7 mouse cellular contexts compared by ENCODE assay signal in genomic region chr8:123654763-123655162, GRCm38 (mm10). TPM values are rescaled to one million over a fixed set of nuclear protein-coding genes. Genes with fewer than 3 reads are reported as not detected.
DNase-seq lines count a peak whose midpoint lies in the region; ATAC-seq and TF ChIP-seq lines count a peak whose summit lies in the region.

No protein-coding gene starts in this region.

- no peak for TF ChIP-seq POLR2A in lung, adult 2 months (IDR thresholded peaks at IDR 0.05; ENCODE audit: borderline replicate concordance, extremely low read depth, low read depth, low read length)

- H3K27me3 ChIP-seq in lung, embryonic 16.5 days (ENCODE audit: control insufficient read depth, insufficient read depth, low read depth, low read length), result no peaks in the 10 kb centered on the region
- H3K27me3 ChIP-seq in hindbrain, embryonic 11.5 days (ENCODE audit: control insufficient read depth, insufficient read depth, low read length), result no peaks in the 10 kb centered on the region
- H3K27me3 ChIP-seq in midbrain, embryonic 10.5 days (ENCODE audit: low read depth, poor library complexity, severe bottlenecking), result peaks cover 15% of the 10 kb centered on the region; the same call in 1 of the 2 replicates

- peak overlapping the region; percentile 92 for H3K9ac ChIP-seq in lung, embryonic 16.5 days (ENCODE audit: low read length)
- H3K9ac ChIP-seq in hindbrain, embryonic 11.5 days (ENCODE audit: low read depth, low read length), result peak overlapping the region; percentile 16; the same call in 1 of the 2 replicates

- no peak for DNase-seq in lung, adult 2 months
- DNase-seq in hindbrain, embryonic 11.5 days (ENCODE audit: low spot score), result no peak
- no peak for DNase-seq in midbrain, embryonic 10.5 days (ENCODE audit: low spot score)
- DNase-seq in urinary bladder, postnatal 25 days (ENCODE audit: low spot score), result no peak
- DNase-seq in embryo, embryonic 11 days, result no peak
- DNase-seq in cerebellum, adult 9-10 months, result no peak

- peak overlapping the region; percentile 56 for H3K27ac ChIP-seq in lung, embryonic 16.5 days (ENCODE audit: low read length)
- H3K27ac ChIP-seq in hindbrain, embryonic 11.5 days (ENCODE audit: low read depth, low read length), result no peak overlapping the region
- H3K27ac ChIP-seq in midbrain, embryonic 10.5 days (replicated peaks), result peak overlapping the region; percentile 96

- ATAC-seq in lung, embryonic 16.5 days (ENCODE audit: low read depth), result no peak
- ATAC-seq in hindbrain, embryonic 11.5 days (ENCODE audit: low FRiP score), result no peak

- H3K4me2 ChIP-seq in lung, embryonic 16.5 days (ENCODE audit: low read depth, low read length), result peak overlapping the region; percentile 67
- H3K4me2 ChIP-seq in hindbrain, embryonic 11.5 days (replicated peaks; ENCODE audit: low read depth, low read length), result peak overlapping the region; percentile 75

- no peak for TF ChIP-seq CTCF in lung, adult 2 months (IDR thresholded peaks at IDR 0.05; ENCODE audit: insufficient read depth, low read length)

- H3K4me3 ChIP-seq in lung, embryonic 16.5 days (ENCODE audit: low read length), result peak overlapping the region; percentile 86
- H3K4me3 ChIP-seq in lung, adult 2 months (replicated peaks; ENCODE audit: extremely low read depth, low read depth, low read length), result no peak overlapping the region
- peak overlapping the region; percentile 73 for H3K4me3 ChIP-seq in hindbrain, embryonic 11.5 days (ENCODE audit: low read depth, low read length)
- H3K4me3 ChIP-seq in midbrain, embryonic 10.5 days, result peak overlapping the region; percentile 80

- H3K9me3 ChIP-seq in lung, embryonic 16.5 days (ENCODE audit: control insufficient read depth, low read length), result no peaks in the 10 kb centered on the region
- H3K9me3 ChIP-seq in hindbrain, embryonic 11.5 days (ENCODE audit: control insufficient read depth, low read length), result no peaks in the 10 kb centered on the region
- H3K9me3 ChIP-seq in midbrain, embryonic 10.5 days (replicated peaks), result no peaks in the 10 kb centered on the region

- H3K36me3 ChIP-seq in lung, embryonic 16.5 days (ENCODE audit: control insufficient read depth, insufficient read depth, low read length), result peaks cover 10% of the 10 kb centered on the region
- H3K36me3 ChIP-seq in hindbrain, embryonic 11.5 days (ENCODE audit: control insufficient read depth, insufficient read depth, low read length), result no peaks in the 10 kb centered on the region; the same call in 1 of the 2 replicates
- peaks cover 38% of the 10 kb centered on the region for H3K36me3 ChIP-seq in midbrain, embryonic 10.5 days

- WGBS in lung, embryonic 16.5 days, result 7% methylated on average over 5 of the region's 5 CpGs
- 39% methylated on average over 5 of the region's 5 CpGs for WGBS in lung, adult 2 months
- 11% methylated on average over 5 of the region's 5 CpGs for WGBS in hindbrain, embryonic 11.5 days
- 11% methylated on average over 5 of the region's 5 CpGs for WGBS in midbrain, embryonic 10.5 days

- peaks cover 39% of the 10 kb centered on the region for H3K4me1 ChIP-seq in lung, embryonic 16.5 days (replicated peaks; ENCODE audit: control insufficient read depth, insufficient read depth, low read length)
- peaks cover 6% of the 10 kb centered on the region; the same call in 1 of the 2 replicates for H3K4me1 ChIP-seq in lung, adult 2 months (ENCODE audit: control insufficient read depth, insufficient read depth, low read length)
- H3K4me1 ChIP-seq in hindbrain, embryonic 11.5 days (replicated peaks; ENCODE audit: control insufficient read depth, insufficient read depth, low read length), result peaks cover 9% of the 10 kb centered on the region
- peaks cover 30% of the 10 kb centered on the region for H3K4me1 ChIP-seq in midbrain, embryonic 10.5 days

RNA-seq across cellular contexts. Expression of gene Rhou, which starts 1.0 kb away (rescaled TPM):
- polyA plus RNA-seq in lung, embryonic 16.5 days (2015; fragmentation: Nextera tagmentation; extraction: Ambion mirVana), result 7.8 and 8.3 TPM in 2 replicates
- 5.0 and 8.0 TPM in 2 replicates for polyA plus RNA-seq in lung, adult 2 months (2012; rRNA removed)
- polyA plus RNA-seq in hindbrain, embryonic 11.5 days (2014; fragmentation: Nextera tagmentation; extraction: Ambion mirVana), result 11.3 and 12.4 TPM in 2 replicates
- polyA plus RNA-seq in midbrain, embryonic 10.5 days (2016; fragmentation: Nextera tagmentation; extraction: Ambion mirVana), result 5.4 and 6.0 TPM in 2 replicates
